Mouse (Mus musculus) heart, embryonic 14.5 days (tissue): Measurements from ENCODE around the gene Neurl4. TPM values are rescaled to one million over a fixed set of nuclear protein-coding genes. Genes with fewer than 3 reads are reported as not detected.

Experiments
- ATAC-seq: fragments of 200-750 bp; cut with Nextera tagmentation; 2 replicates; pipeline ENCODE4 v1.8.0; 2017; ENCODE audit warnings: low read depth, moderate TSS enrichment; ENCODE audit not compliant: insufficient number of reproducible peaks, insufficient read depth, low FRiP score
- H3K27ac ChIP-seq, 2 experiments: fragments of 200-500 bp in 1 of 2; fragments of 300-500 bp in 1 of 2; sonication (generic) in 1 of 2; replicated peaks in 1 of 2; 2 replicates each; pipeline ENCODE4 v1.5.1; 2012 to 2014; ENCODE audit warnings: low read depth in 2 of 2, low read length in 2 of 2, control low read depth in 1 of 2, mild to moderate bottlenecking in 1 of 2, mixed read lengths in 1 of 2; ENCODE audit not compliant: control insufficient read depth in 1 of 2, insufficient read depth in 1 of 2
- H3K27me3 ChIP-seq: fragments of 300-500 bp; sonication (generic); 2 replicates; pipeline ENCODE4 v1.6.1; 2014; ENCODE audit warnings: mild to moderate bottlenecking, low read length, control low read depth; ENCODE audit not compliant: control insufficient read depth, insufficient read depth
- H3K36me3 ChIP-seq: fragments of 300-500 bp; sonication (generic); 2 replicates; pipeline ENCODE4 v1.6.1; 2014; ENCODE audit warnings: mild to moderate bottlenecking, control low read depth, low read length, mixed read lengths; ENCODE audit not compliant: control insufficient read depth, insufficient read depth
- H3K4me1 ChIP-seq, 2 experiments: fragments of 200-500 bp in 1 of 2; fragments of 300-500 bp in 1 of 2; sonication (generic) in 1 of 2; 2 replicates each; pipeline ENCODE4 v1.6.1; 2012 to 2014; ENCODE audit warnings: low read length in 2 of 2, control low read depth in 1 of 2, mixed read lengths in 1 of 2; ENCODE audit not compliant: control insufficient read depth in 2 of 2, insufficient read depth in 2 of 2
- H3K4me2 ChIP-seq: fragments of 300-500 bp; sonication (generic); 2 replicates; pipeline ENCODE4 v1.6.1; 2014; ENCODE audit warnings: mild to moderate bottlenecking, low read length
- H3K4me3 ChIP-seq, 2 experiments: fragments of 200-500 bp in 1 of 2; fragments of 300-500 bp in 1 of 2; sonication (generic) in 1 of 2; 2 replicates each; pipeline ENCODE4 v1.5.1; 2012 to 2014; ENCODE audit warnings: low read length in 2 of 2, mild to moderate bottlenecking in 2 of 2, control low read depth in 1 of 2, low read depth in 1 of 2, moderate library complexity in 1 of 2; ENCODE audit not compliant: control insufficient read depth in 1 of 2, insufficient read depth in 1 of 2
- H3K9ac ChIP-seq: fragments of 300-500 bp; sonication (generic); 2 replicates; pipeline ENCODE4 v1.6.1; 2014; ENCODE audit warnings: mild to moderate bottlenecking, low read length
- H3K9me3 ChIP-seq: fragments of 300-500 bp; sonication (generic); 2 replicates; pipeline ENCODE4 v1.6.1; 2016; ENCODE audit warnings: low read length, control low read depth; ENCODE audit not compliant: control insufficient read depth
- WGBS: fragments of 180-500 bp; shearing (Covaris S2); extraction: QIAGEN DNeasy Blood & Tissue Kit; methylation state at CpG from one replicate; pipeline ENCODE4 v1.1.7; 2014; 5-methylcytosine and 5-hydroxymethylcytosine counted together
- polyA plus RNA-seq: library from polyadenylated mRNA; unstranded; fragments of >200 nt; fragmentation: Nextera tagmentation; extraction: Ambion mirVana; gene quantifications from 2 replicates; pipeline ENCODE4 v1.2.1, GENCODE M21; 2014

Gene Neurl4
- polyA plus RNA-seq, 1 experiment from 2014 or later: 11.1 TPM

DNA sequence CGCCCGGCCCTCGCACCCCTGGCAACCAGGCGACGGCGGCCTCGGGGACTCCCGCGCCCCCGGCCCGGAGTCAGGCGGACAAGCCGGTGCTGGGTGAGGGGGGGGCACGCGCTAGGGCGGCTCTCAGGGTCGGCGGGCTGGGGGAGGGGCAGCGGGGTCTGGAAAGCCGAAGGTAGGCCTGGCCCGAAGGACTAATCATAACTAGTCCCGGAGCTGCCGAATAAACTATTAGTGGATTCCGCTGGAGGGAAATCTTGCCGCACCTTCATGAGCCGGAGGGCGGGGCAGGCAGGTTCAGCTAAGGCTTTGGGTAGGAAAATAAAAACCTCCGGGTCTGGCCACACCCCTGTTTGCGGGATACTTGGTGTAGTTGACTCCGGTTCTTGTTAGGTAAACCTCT is 35.3 kb downstream of the Neurl4 start:
- Histone ChIP-seq H3K9me3 (no peaks in the 10 kb centered on the region), H3K9ac (peak overlapping the region; percentile 77), H3K4me2 (peak overlapping the region; percentile 99), H3K36me3 (no peaks in the 10 kb centered on the region), H3K4me3 (peak overlapping the region; percentile 48 to 57), H3K4me1 (peaks cover 20 to 27% of the 10 kb centered on the region in 2 experiments), H3K27ac (peak overlapping the region in 1 of 2 experiments; percentile 28; a peak in 1 of 4 replicates), H3K27me3 (peaks cover 23% of the 10 kb centered on the region; the same call in 1 of the 2 replicates)
- WGBS: 2% methylated on average over 29 of the region's 30 CpGs
- ATAC-seq: 0 out of 2 replicates have a peak, but pooled peaks have one; percentile 14

DNA sequence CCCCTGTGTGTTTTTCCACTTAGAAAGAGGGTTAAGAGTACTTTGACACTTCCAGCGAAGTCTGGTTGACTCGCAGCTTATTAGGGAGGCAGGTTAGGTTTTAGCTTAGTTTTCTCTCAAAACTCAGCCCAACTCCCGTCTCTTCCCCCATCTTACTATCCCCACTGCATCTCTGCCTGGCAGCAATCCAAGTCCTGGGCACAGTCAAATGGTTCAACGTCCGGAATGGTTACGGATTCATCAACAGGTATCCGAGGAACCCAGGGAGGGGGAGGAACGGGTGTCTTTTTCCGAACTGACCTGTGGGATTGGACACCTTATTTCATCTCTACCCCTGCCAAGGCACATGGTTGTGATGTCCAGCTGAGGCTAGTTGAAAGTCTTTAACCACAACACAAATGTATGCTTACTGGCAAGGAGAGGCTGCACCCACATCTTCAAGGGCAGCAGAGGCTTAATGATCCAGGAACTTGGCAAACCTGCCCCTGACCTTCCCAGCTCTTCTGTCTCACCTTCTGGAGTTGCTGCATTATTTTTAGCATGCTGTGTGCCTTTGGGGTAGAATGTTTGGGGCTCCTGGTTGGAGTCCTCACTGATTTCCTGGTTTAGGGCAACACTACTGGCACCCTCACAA is 36.0 kb downstream of the Neurl4 start:
- Histone ChIP-seq H3K27me3 (peaks cover 23% of the 10 kb centered on the region; the same call in 1 of the 2 replicates), H3K9ac (peak overlapping the region; percentile 77), H3K4me3 (peak overlapping the region; percentile 48 to 57), H3K36me3 (no peaks in the 10 kb centered on the region), H3K4me1 (peaks cover 20 to 27% of the 10 kb centered on the region in 2 experiments), H3K9me3 (no peaks in the 10 kb centered on the region), H3K4me2 (peak overlapping the region; percentile 99), H3K27ac (peak overlapping the region in 1 of 2 experiments; percentile 59; a peak in 2 of 4 replicates)
- ATAC-seq: no peak
- 42% methylated on average over 9 of the region's 9 CpGs for WGBS

DNA sequence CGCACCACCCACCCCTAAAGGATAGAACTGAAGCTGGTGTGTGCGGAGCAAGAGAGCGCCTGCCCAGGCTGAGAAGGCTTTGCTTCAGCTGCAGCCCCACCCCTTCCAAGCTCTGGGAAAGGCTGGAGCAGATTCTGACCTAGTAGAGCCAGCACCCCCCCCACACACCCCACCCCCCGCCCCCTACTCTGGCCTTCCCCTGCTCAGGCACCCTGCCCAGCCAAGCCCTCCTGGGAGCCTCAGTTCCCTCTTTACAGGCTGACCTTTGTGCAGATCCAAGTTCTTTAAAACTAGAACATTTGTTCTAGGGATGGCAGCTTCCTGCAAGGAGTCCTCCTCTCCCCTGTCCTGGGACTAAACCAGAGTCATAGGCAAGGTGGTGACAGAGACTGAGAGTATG is 36.5 kb downstream of the Neurl4 start:
- peaks cover 23% of the 10 kb centered on the region; the same call in 1 of the 2 replicates for H3K27me3 ChIP-seq
- peak overlapping the region; percentile 77 for H3K9ac ChIP-seq
- H3K4me2 ChIP-seq: peak overlapping the region; percentile 99
- WGBS: 25% methylated on average over 4 of the region's 4 CpGs
- peak overlapping the region in 1 of 2 experiments; percentile 57; a peak in 1 of 4 replicates for H3K4me3 ChIP-seq
- H3K27ac ChIP-seq: peak overlapping the region in 1 of 2 experiments; percentile 59; a peak in 2 of 4 replicates
- peaks cover 4% of the 10 kb centered on the region; the same call in 1 of the 2 replicates for H3K36me3 ChIP-seq
- H3K4me1 ChIP-seq: peaks cover 20 to 27% of the 10 kb centered on the region in 2 experiments
- ATAC-seq: no peak
- no peaks in the 10 kb centered on the region for H3K9me3 ChIP-seq

DNA sequence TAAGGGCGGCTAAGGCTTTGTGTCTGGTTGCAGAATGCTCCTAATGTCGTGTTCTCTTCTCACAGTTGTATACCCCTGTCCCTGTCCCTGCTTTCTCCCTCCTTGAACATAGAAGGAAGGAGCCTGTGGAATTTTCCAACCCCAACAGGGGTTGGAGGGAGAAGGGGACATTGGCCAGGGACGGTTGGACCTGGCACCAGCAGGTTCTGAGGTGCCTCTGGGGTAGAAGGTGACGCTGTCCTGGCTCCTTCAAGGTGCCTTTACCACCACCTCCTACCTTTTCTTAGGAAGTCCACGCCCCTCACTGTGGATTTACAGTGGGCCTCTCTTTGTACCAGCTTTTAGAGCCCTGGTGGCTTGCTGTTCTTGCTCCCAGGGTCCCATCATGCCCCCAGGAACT is 37.0 kb downstream of the Neurl4 start:
- no peak for ATAC-seq
- no peak overlapping the region for H3K4me3 ChIP-seq
- H3K9me3 ChIP-seq: no peaks in the 10 kb centered on the region
- peaks cover 23% of the 10 kb centered on the region; the same call in 1 of the 2 replicates for H3K27me3 ChIP-seq
- peaks cover 8% of the 10 kb centered on the region for H3K36me3 ChIP-seq
- H3K4me1 ChIP-seq: peaks cover 20 to 27% of the 10 kb centered on the region in 2 experiments
- 56% methylated on average over 5 of the region's 5 CpGs for WGBS
- peak overlapping the region in 1 of 2 experiments; percentile 59; a peak in 2 of 4 replicates for H3K27ac ChIP-seq
- peak overlapping the region; percentile 99 for H3K4me2 ChIP-seq
- H3K9ac ChIP-seq: peak overlapping the region; percentile 77

DNA sequence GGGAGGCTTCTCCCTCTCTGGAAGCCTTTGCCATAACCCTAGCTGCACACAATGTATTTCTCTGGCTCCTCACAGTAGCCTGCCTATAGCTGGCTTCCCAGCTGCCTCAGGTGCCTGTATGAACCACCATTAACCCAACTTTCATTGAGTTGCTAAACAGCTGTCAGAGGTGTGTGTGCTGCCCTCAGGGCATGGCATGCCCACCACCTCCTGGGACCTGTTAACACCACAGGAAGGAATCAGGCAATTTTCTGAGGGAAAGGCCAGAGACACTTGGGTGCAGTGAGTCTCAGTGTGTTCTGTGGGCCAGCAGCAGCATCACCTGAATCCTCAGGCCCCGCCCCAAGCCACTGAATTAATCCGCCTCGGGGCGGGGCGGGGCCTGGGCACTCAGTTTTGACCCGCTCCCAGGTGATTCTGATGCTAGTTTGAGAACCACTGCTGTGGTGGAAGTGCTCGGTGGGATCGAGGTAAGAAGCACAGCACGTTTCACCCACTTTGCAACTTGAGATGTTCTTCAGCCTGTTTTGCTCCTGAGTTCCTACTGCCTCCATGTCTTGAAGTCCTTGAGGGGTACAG is 37.6 kb downstream of the Neurl4 start:
- Histone ChIP-seq H3K27me3 (peaks cover 23% of the 10 kb centered on the region; the same call in 1 of the 2 replicates), H3K9ac (no peak overlapping the region), H3K36me3 (peaks cover 15% of the 10 kb centered on the region), H3K27ac (no peak overlapping the region), H3K4me3 (no peak overlapping the region), H3K9me3 (no peaks in the 10 kb centered on the region), H3K4me1 (peaks cover 20 to 27% of the 10 kb centered on the region in 2 experiments), H3K4me2 (no peak overlapping the region)
- WGBS: 35% methylated on average over 9 of the region's 9 CpGs
- ATAC-seq: no peak

DNA sequence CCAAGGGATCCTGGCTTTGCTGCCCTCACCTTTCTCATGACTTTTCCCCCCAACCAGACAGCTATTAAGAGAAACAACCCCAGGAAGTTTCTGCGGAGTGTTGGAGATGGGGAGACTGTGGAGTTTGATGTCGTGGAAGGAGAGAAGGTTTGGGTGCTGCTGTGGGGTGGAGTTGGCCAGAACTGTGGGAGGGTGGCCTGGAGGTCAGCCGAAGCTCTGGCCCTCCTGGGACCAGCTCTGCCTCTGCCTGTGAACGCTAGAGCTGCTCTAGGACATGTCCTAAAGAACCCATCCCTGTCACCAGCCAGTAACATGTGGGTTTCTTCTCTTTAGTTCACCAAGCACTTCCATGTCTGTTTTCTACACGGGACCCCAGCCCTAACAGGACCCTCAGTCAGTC is 38.3 kb downstream of the Neurl4 start:
- WGBS: 61% methylated on average over 5 of the region's 5 CpGs
- no peak overlapping the region for H3K4me3 ChIP-seq
- peaks cover 20 to 27% of the 10 kb centered on the region in 2 experiments for H3K4me1 ChIP-seq
- H3K27ac ChIP-seq: no peak overlapping the region
- ATAC-seq: no peak
- peaks cover 23% of the 10 kb centered on the region; the same call in 1 of the 2 replicates for H3K27me3 ChIP-seq
- H3K9ac ChIP-seq: no peak overlapping the region
- H3K9me3 ChIP-seq: no peaks in the 10 kb centered on the region
- peaks cover 21% of the 10 kb centered on the region for H3K36me3 ChIP-seq
- no peak overlapping the region for H3K4me2 ChIP-seq

DNA sequence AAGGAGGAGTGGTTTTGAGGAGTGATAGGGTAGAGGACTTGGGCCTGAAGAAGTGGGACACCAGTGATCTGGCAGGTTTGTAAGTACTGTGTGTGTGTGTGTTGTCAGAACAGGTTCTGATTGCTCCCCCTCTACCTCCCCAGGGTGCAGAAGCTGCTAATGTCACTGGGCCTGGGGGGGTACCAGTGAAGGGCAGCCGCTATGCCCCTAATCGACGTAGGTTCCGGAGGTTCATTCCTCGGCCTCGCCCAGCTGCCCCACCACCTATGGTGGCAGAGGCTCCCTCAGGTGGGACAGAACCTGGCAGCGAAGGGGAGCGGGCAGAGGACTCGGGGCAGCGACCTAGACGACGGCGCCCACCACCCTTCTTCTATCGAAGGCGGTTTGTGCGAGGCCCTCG is 38.9 kb downstream of the Neurl4 start:
- WGBS: 90% methylated on average over 17 of the region's 17 CpGs
- H3K4me3 ChIP-seq: no peak overlapping the region
- H3K4me2 ChIP-seq: no peak overlapping the region
- H3K4me1 ChIP-seq: peaks cover 20 to 27% of the 10 kb centered on the region in 2 experiments
- H3K9me3 ChIP-seq: no peaks in the 10 kb centered on the region
- no peak for ATAC-seq
- H3K36me3 ChIP-seq: peaks cover 26% of the 10 kb centered on the region
- H3K27me3 ChIP-seq: peaks cover 23% of the 10 kb centered on the region; the same call in 1 of the 2 replicates
- no peak overlapping the region for H3K9ac ChIP-seq
- no peak overlapping the region for H3K27ac ChIP-seq
